Comparison of ENCODE assay signal across 19 mouse cellular contexts in genomic region chr8:9095980-9096379, GRCm38 (mm10).
DNase-seq lines count a peak whose midpoint lies in the region; ATAC-seq lines count a peak whose summit lies in the region.
"Had no signal": no experiment of that assay in that cellular context is flagged by ENCODE, and none has a peak within 500 bp of the region (broad histone marks: within the 10 kb centered on the region; RNA-seq: fewer than 3 reads in every experiment).

No protein-coding gene starts in this region.

- no peak overlapping the region for H3K9ac ChIP-seq in kidney, embryonic 14.5 days (ENCODE audit: low read depth, low read length)
- H3K9ac ChIP-seq in kidney, embryonic 16.5 days (replicated peaks; ENCODE audit: low read length) = no peak overlapping the region
- H3K9ac ChIP-seq: embryonic facial prominence, embryonic 15.5 days; heart, embryonic 15.5 days; limb, embryonic 15.5 days had no signal

- H3K27me3 ChIP-seq in kidney, embryonic 14.5 days (ENCODE audit: control insufficient read depth, insufficient read depth, low read length) = no peaks in the 10 kb centered on the region
- no peaks in the 10 kb centered on the region for H3K27me3 ChIP-seq in kidney, embryonic 16.5 days (ENCODE audit: insufficient read depth, low read length)
- H3K27me3 ChIP-seq: embryonic facial prominence, embryonic 15.5 days; heart, embryonic 15.5 days; limb, embryonic 15.5 days; megakaryocyte, embryonic 14.5 days had no signal

- no peaks in the 10 kb centered on the region for H3K9me3 ChIP-seq in kidney, embryonic 14.5 days (ENCODE audit: control insufficient read depth, low read length)
- H3K9me3 ChIP-seq in kidney, embryonic 16.5 days (ENCODE audit: low read length) = no peaks in the 10 kb centered on the region
- H3K9me3 ChIP-seq: embryonic facial prominence, embryonic 15.5 days; heart, embryonic 15.5 days; limb, embryonic 15.5 days; megakaryocyte, embryonic 14.5 days had no signal

- no peak overlapping the region for H3K4me2 ChIP-seq in kidney, embryonic 14.5 days (replicated peaks; ENCODE audit: low read depth, low read length)
- H3K4me2 ChIP-seq in kidney, embryonic 16.5 days (replicated peaks; ENCODE audit: low read depth, low read length) = no peak overlapping the region
- H3K4me2 ChIP-seq: embryonic facial prominence, embryonic 15.5 days; heart, embryonic 15.5 days; limb, embryonic 15.5 days had no signal

- no peaks in the 10 kb centered on the region for H3K4me1 ChIP-seq in kidney, embryonic 14.5 days (ENCODE audit: control insufficient read depth, insufficient read depth, low read length)
- H3K4me1 ChIP-seq in kidney, embryonic 16.5 days (ENCODE audit: insufficient read depth, low read length) = 0 out of 2 replicates have a peak, but pooled peaks cover 3% of the 10 kb centered on the region
- H3K4me1 ChIP-seq: embryonic facial prominence, embryonic 15.5 days; limb, embryonic 15.5 days had no signal

- 48% methylated on average over 5 of the region's 5 CpGs for WGBS in kidney, embryonic 14.5 days
- whole genome bisulfite sequencing in kidney, embryonic 16.5 days = 44% methylated on average over 5 of the region's 5 CpGs

- peak; percentile 47 for DNase-seq in kidney, adult 11 months
- DNase-seq in lung, postnatal 10 days = peak; percentile 20
- no peak for DNase-seq in cerebellum, adult 18-20 months
- DNase-seq: adrenal gland, postnatal 14 days; cerebellum, adult 11 months; cerebellum, postnatal 14 days; layer of hippocampus, postnatal 36 days; midbrain, embryonic 14.5 days; thymus, postnatal 36 days had no signal

- H3K4me3 ChIP-seq in kidney, embryonic 14.5 days (ENCODE audit: low read length) = no peak overlapping the region
- H3K4me3 ChIP-seq in kidney, embryonic 16.5 days (ENCODE audit: low read length) = no peak overlapping the region
- H3K4me3 ChIP-seq: embryonic facial prominence, embryonic 15.5 days; heart, embryonic 15.5 days; limb, embryonic 15.5 days; megakaryocyte, embryonic 14.5 days; myocyte had no signal

- H3K36me3 ChIP-seq in kidney, embryonic 14.5 days (ENCODE audit: control insufficient read depth, insufficient read depth, low read length) = no peaks in the 10 kb centered on the region
- H3K36me3 ChIP-seq in kidney, embryonic 16.5 days (ENCODE audit: insufficient read depth, low read length) = no peaks in the 10 kb centered on the region
- H3K36me3 ChIP-seq: embryonic facial prominence, embryonic 15.5 days; heart, embryonic 15.5 days; limb, embryonic 15.5 days had no signal

- ATAC-seq in kidney, embryonic 14.5 days (ENCODE audit: low FRiP score, low TSS enrichment) = no peak
- ATAC-seq in common myeloid progenitor, adult 5-6 weeks (replicated peaks; ENCODE audit: low read depth, poor library complexity, severe bottlenecking) = peak; percentile 42; the same call in 1 of the 2 replicates
- peak; percentile 42 for ATAC-seq in kidney, embryonic 16.5 days (ENCODE audit: low FRiP score, low TSS enrichment)
- ATAC-seq in granulocyte monocyte progenitor cell, adult 5-6 weeks (replicated peaks; ENCODE audit: poor library complexity, severe bottlenecking) = no peak
- ATAC-seq: forebrain, embryonic 16.5 days had no signal

- no peak overlapping the region for H3K27ac ChIP-seq in kidney, embryonic 14.5 days (ENCODE audit: low read depth, low read length)
- no peak overlapping the region for H3K27ac ChIP-seq in kidney, embryonic 16.5 days (ENCODE audit: low read length)
- H3K27ac ChIP-seq: embryonic facial prominence, embryonic 15.5 days; heart, embryonic 15.5 days; limb, embryonic 15.5 days had no signal

Comparison
In these comparisons a context has a peak if more than half of its experiments do, and no peak if none do; other contexts are left out.
1. ATAC-seq: peak in common myeloid progenitor, adult 5-6 weeks (single experiment) and kidney, embryonic 16.5 days (single experiment); none in kidney, embryonic 14.5 days (single experiment) and granulocyte monocyte progenitor cell, adult 5-6 weeks (single experiment).
2. DNase-seq: peak in kidney, adult 11 months (single experiment) and lung, postnatal 10 days (single experiment); none in cerebellum, adult 18-20 months (0 of 2).